Mouse (Mus musculus) brain, adult 10 weeks (tissue): ENCODE measurements around the gene Ogt. TPM values are rescaled to one million over a fixed set of nuclear protein-coding genes. Genes with fewer than 3 reads are reported as not detected.

ENCODE experiments used
- polyA plus RNA-seq: library from polyadenylated mRNA; stranded (reverse); fragments of 350-450 nt; fragmentation: Illumina TruSeq; extraction: RNeasy Lipid Tissue Mini Kit (QIAGEN cat#74804); gene quantifications from one replicate; pipeline ENCODE4 v1.2.3, GENCODE M21; 2015; ENCODE audit warnings: low read depth, low replicate concordance

Gene Ogt
- polyA plus RNA-seq, result 199 TPM

GRCm38 (mm10) chrX:101639741-101640166, at the start of gene Ogt:
Ogt (plus strand) TSS chrX:101640060.

GRCm38 (mm10) chrX:101733828-101734319, 94.0 kb downstream of the Ogt start, which contains the start of gene Cxcr3:
Cxcr3 (minus strand) TSS chrX:101734269.

Other genes starting within 250 kb of the Ogt start
- gene Zmym3, start 219.2 kb upstream of the Ogt start, polyA plus RNA-seq, result 96.2 TPM
- gene Nono, start 210.7 kb upstream of the Ogt start, polyA plus RNA-seq, result 122 TPM
- 0.80 TPM for gene Itgb1bp2, start 191.0 kb upstream of the Ogt start, polyA plus RNA-seq
- 35.0 TPM for gene Taf1, start 107.3 kb upstream of the Ogt start, polyA plus RNA-seq
- gene Cxcr3, start 94.2 kb downstream of the Ogt start, polyA plus RNA-seq, result 0.25 TPM
- 0.79 TPM for gene Gm4779, start 154.4 kb downstream of the Ogt start, polyA plus RNA-seq
- 0.22 TPM for gene 8030474K03Rik, start 154.6 kb downstream of the Ogt start, polyA plus RNA-seq
- gene Nhsl2, start 209.3 kb downstream of the Ogt start, polyA plus RNA-seq, result 15.8 TPM